Mouse (Mus musculus): Measurements from ENCODE around the gene Bola1. TPM values are rescaled to one million over a fixed set of nuclear protein-coding genes. Genes with fewer than 3 reads are reported as not detected.
"Not testable (repeated sequence)": the region's sequence is repeated elsewhere in the genome, so short reads cannot be mapped to it uniquely, and the experiment has no call there.

Gene Bola1
- total and polyA plus RNA-seq, 3 experiments: 115 to 124 TPM; not detected in 1

DNA sequence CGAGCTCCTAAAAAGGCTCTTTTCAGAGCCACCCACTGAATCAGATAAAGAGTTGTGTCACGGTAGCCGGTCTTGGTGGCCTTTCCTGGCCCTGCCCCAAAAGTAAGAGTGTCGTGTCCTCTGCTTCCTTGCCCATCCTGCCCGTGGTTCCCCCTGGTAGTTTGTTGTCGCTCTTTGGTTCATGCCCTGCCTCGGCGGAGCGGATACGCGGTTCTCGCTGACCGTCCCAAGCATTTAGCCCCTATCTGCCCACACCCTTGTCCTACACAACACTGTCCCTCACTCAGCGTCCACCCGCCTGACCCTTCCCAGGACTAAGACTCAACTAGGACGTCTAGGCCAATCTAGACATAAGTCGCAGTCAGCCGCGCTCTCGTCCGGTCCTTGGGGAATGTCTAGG is 26.5 kb upstream of the Bola1 start:
- peaks cover 13 to 35% of the 10 kb centered on the region in 2 experiments for H3K4me1 ChIP-seq (ENCODE audit: control insufficient read depth in 1 of 2, insufficient read depth in 2 of 2, low read length in 2 of 2)
- H3K27me3 ChIP-seq (ENCODE audit: control insufficient read depth in 1 of 2, insufficient read depth in 2 of 2, low read length in 2 of 2); DNase-seq (ENCODE audit: low read depth, low spot score); H3K9me3 ChIP-seq (replicated peaks; ENCODE audit: insufficient read depth, low read length); H3K79me2 ChIP-seq (ENCODE audit: control insufficient read depth, insufficient read depth, low read length, poor library complexity): not testable (repeated sequence)
- TF ChIP-seq POLR2AphosphoS5 (IDR thresholded peaks at IDR 0.05; ENCODE audit: borderline replicate concordance, low read depth, low read length) (peak; percentile 84; the same call in 1 of the 2 replicates), POLR2A (IDR thresholded peaks at IDR 0.05; ENCODE audit: control insufficient read depth in 1 of 2, insufficient read depth in 1 of 2, low read depth in 1 of 2, low read length in 2 of 2, poor library complexity in 1 of 2) (peak in 1 of 2 experiments; percentile 51; a peak in 1 of 4 replicates)
- H3K4me3 ChIP-seq (ENCODE audit: control insufficient read depth in 1 of 2, insufficient read depth in 1 of 2, low read depth in 2 of 2, low read length in 2 of 2): peak overlapping the region in 1 of 2 experiments; percentile 41; a peak in 2 of 4 replicates
- H3K9ac ChIP-seq (ENCODE audit: control insufficient read depth, low read depth, low read length, poor library complexity, severe bottlenecking): peak overlapping the region; percentile 60
- H3K36me3 ChIP-seq (ENCODE audit: control insufficient read depth in 1 of 2, insufficient read depth in 2 of 2, low read length in 2 of 2): peaks cover 0 to 56% of the 10 kb centered on the region in 2 experiments; a peak in 2 of 4 replicates
- H3K27ac ChIP-seq (ENCODE audit: control insufficient read depth, low read depth, low read length): peak overlapping the region; percentile 80

- peak within 1 kb of the TSS; percentile 72 to 78 for H3K4me3 ChIP-seq (ENCODE audit: control insufficient read depth in 1 of 2, insufficient read depth in 1 of 2, low read depth in 2 of 2, low read length in 2 of 2)
- TF ChIP-seq POLR2AphosphoS5 (IDR thresholded peaks at IDR 0.05; ENCODE audit: borderline replicate concordance, low read depth, low read length) (peak; percentile 77; the same call in 1 of the 2 replicates), POLR2A (IDR thresholded peaks at IDR 0.05; ENCODE audit: control insufficient read depth in 1 of 2, insufficient read depth in 1 of 2, low read depth in 1 of 2, low read length in 2 of 2, poor library complexity in 1 of 2) (peak in 1 of 2 experiments; percentile 40; a peak in 2 of 4 replicates)
- H3K4me1 ChIP-seq (ENCODE audit: control insufficient read depth in 1 of 2, insufficient read depth in 2 of 2, low read length in 2 of 2): peaks cover 13 to 33% of the 10 kb centered on the region in 2 experiments
- peak within 1 kb of the TSS; percentile 91 for H3K9ac ChIP-seq (ENCODE audit: control insufficient read depth, low read depth, low read length, poor library complexity, severe bottlenecking)
- DNase-seq (ENCODE audit: low read depth, low spot score): peak; percentile 96
- not testable (repeated sequence) for H3K9me3 ChIP-seq (replicated peaks; ENCODE audit: insufficient read depth, low read length); H3K79me2 ChIP-seq (ENCODE audit: control insufficient read depth, insufficient read depth, low read length, poor library complexity); H3K27me3 ChIP-seq (ENCODE audit: control insufficient read depth in 1 of 2, insufficient read depth in 2 of 2, low read length in 2 of 2)
- peak within 1 kb of the TSS; percentile 98 for H3K27ac ChIP-seq (ENCODE audit: control insufficient read depth, low read depth, low read length)
- peaks cover 0 to 56% of the 10 kb centered on the region in 2 experiments; a peak in 2 of 4 replicates for H3K36me3 ChIP-seq (ENCODE audit: control insufficient read depth in 1 of 2, insufficient read depth in 2 of 2, low read length in 2 of 2)
Observed at GRCm38 (mm10) chr3:96245003-96245886, 25.7 kb upstream of the Bola1 start, which contains the start of gene Hist2h2aa1. Hist2h2aa1 (plus strand) TSS chr3:96245497.

- Histone ChIP-seq H3K4me1 (ENCODE audit: control insufficient read depth in 1 of 2, insufficient read depth in 2 of 2, low read length in 2 of 2) (peaks cover 13 to 33% of the 10 kb centered on the region in 2 experiments), H3K4me3 (ENCODE audit: control insufficient read depth in 1 of 2, insufficient read depth in 1 of 2, low read depth in 2 of 2, low read length in 2 of 2) (peak overlapping the region; percentile 31 to 72), H3K27me3 (ENCODE audit: control insufficient read depth in 1 of 2, insufficient read depth in 2 of 2, low read length in 2 of 2) (no peaks in the 10 kb centered on the region), H3K9ac (ENCODE audit: control insufficient read depth, low read depth, low read length, poor library complexity, severe bottlenecking) (peak overlapping the region; percentile 91), H3K79me2 (ENCODE audit: control insufficient read depth, insufficient read depth, low read length, poor library complexity) (peaks cover 2% of the 10 kb centered on the region), H3K27ac (ENCODE audit: control insufficient read depth, low read depth, low read length) (peak overlapping the region; percentile 98), H3K9me3 (replicated peaks; ENCODE audit: insufficient read depth, low read length) (no peaks in the 10 kb centered on the region), H3K36me3 (ENCODE audit: control insufficient read depth in 1 of 2, insufficient read depth in 2 of 2, low read length in 2 of 2) (peaks cover 0 to 56% of the 10 kb centered on the region in 2 experiments; a peak in 2 of 4 replicates)
- peak; percentile 88 for DNase-seq (ENCODE audit: low read depth, low spot score)
- TF ChIP-seq UBTF (IDR thresholded peaks at IDR 0.05; ENCODE audit: borderline replicate concordance, insufficient read depth, low read depth, low read length): no peak
- no peak for TF ChIP-seq ZNF384 (IDR thresholded peaks at IDR 0.05; ENCODE audit: low read depth, low read length)
- TF ChIP-seq POLR2A (IDR thresholded peaks at IDR 0.05; ENCODE audit: control insufficient read depth in 1 of 2, insufficient read depth in 1 of 2, low read depth in 1 of 2, low read length in 2 of 2, poor library complexity in 1 of 2): peak in 1 of 2 experiments; percentile 36; a peak in 1 of 4 replicates
Observed at GRCm38 (mm10) chr3:96243921-96244572, 24.5 kb upstream of the Bola1 start.
